ENCODE assay signal across 7 mouse cellular contexts in the genomic region with DNA sequence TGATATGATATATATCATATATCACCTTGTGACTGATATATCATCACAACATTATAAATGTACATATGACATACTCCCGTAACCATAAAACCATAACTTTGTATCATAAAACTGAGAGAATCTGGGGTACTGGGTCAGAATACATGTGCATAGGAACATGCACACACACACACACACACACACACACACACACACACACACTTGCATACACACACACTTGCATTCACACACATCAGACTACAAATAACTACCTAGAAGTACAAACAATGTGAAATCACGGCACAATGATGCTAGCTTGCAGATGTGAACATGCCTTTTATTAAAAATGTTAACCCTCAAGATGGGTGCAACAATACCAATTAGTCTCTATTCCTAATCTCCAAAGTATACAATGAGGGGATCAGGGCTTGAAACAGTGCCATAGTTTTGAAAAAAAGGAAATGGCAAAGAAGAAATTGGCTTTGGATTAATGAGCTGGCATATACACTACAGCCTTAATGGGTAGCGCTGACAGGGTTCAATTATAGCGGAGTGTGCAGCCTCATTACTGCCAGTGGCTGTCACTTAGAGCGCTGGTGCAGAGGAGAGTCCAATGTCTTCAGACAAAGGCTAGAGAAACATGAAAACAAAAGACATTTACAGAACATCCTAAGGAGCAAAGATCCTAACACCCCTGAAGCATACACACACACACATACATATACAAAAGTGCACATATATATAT.
DNase-seq lines count a peak whose midpoint lies in the region; ATAC-seq lines count a peak whose summit lies in the region.
"Not testable (repeated sequence)": the region's sequence is repeated elsewhere in the genome, so short reads cannot be mapped to it uniquely, and the experiment has no call there.

No protein-coding gene starts in this region.

- H3K27me3 ChIP-seq in forebrain, embryonic 11.5 days (ENCODE audit: control insufficient read depth, insufficient read depth, low read length); forebrain, embryonic 15.5 days; hindbrain, embryonic 12.5 days; hindbrain, embryonic 16.5 days (replicated peaks; ENCODE audit: control insufficient read depth, insufficient read depth, low read length); midbrain, embryonic 14.5 days (ENCODE audit: control insufficient read depth, insufficient read depth, low read length); neural tube, embryonic 11.5 days (ENCODE audit: control insufficient read depth, insufficient read depth, low read length); neural tube, embryonic 15.5 days (replicated peaks): not testable (repeated sequence)

- H3K9me3 ChIP-seq in forebrain, embryonic 11.5 days (ENCODE audit: control insufficient read depth, low read length); forebrain, embryonic 15.5 days; hindbrain, embryonic 12.5 days (replicated peaks); hindbrain, embryonic 16.5 days (ENCODE audit: control insufficient read depth, low read length); midbrain, embryonic 14.5 days (ENCODE audit: control insufficient read depth, low read length); neural tube, embryonic 11.5 days (ENCODE audit: control insufficient read depth, low read length); neural tube, embryonic 15.5 days (replicated peaks): not testable (repeated sequence)

- WGBS in forebrain, embryonic 11.5 days: 49% methylated on average over 5 of the region's 5 CpGs
- 17% methylated on average over 5 of the region's 5 CpGs for WGBS in forebrain, embryonic 15.5 days
- WGBS in hindbrain, embryonic 12.5 days: 67% methylated on average over 5 of the region's 5 CpGs
- WGBS in hindbrain, embryonic 16.5 days: 43% methylated on average over 5 of the region's 5 CpGs
- WGBS in midbrain, embryonic 14.5 days: 57% methylated on average over 5 of the region's 5 CpGs
- WGBS in neural tube, embryonic 11.5 days: 90% methylated on average over 5 of the region's 5 CpGs
- WGBS in neural tube, embryonic 15.5 days: 48% methylated on average over 5 of the region's 5 CpGs

- peak; percentile 97 for ATAC-seq in forebrain, embryonic 11.5 days (replicated peaks; ENCODE audit: low FRiP score)
- ATAC-seq in forebrain, embryonic 15.5 days (replicated peaks): peak; percentile 98
- peak; percentile 89 for ATAC-seq in hindbrain, embryonic 12.5 days (ENCODE audit: low FRiP score)
- peak; percentile 68 for ATAC-seq in hindbrain, embryonic 16.5 days
- ATAC-seq in midbrain, embryonic 14.5 days (ENCODE audit: low FRiP score, low TSS enrichment): peak; percentile 55; the same call in 1 of the 2 replicates
- 0 out of 2 replicates have a peak, but pooled peaks have one; percentile 35 for ATAC-seq in neural tube, embryonic 11.5 days (ENCODE audit: insufficient read depth, low FRiP score, low TSS enrichment)
- peak; percentile 61; the same call in 1 of the 2 replicates for ATAC-seq in neural tube, embryonic 15.5 days (ENCODE audit: low FRiP score)

- not testable (repeated sequence) for H3K9ac ChIP-seq in forebrain, embryonic 11.5 days (ENCODE audit: low read length); forebrain, embryonic 15.5 days (replicated peaks); hindbrain, embryonic 12.5 days; hindbrain, embryonic 16.5 days (ENCODE audit: low read depth, low read length); midbrain, embryonic 14.5 days (replicated peaks; ENCODE audit: low read length); neural tube, embryonic 11.5 days (ENCODE audit: low read length); neural tube, embryonic 15.5 days (replicated peaks)

- not testable (repeated sequence) for H3K4me1 ChIP-seq in forebrain, embryonic 11.5 days (replicated peaks; ENCODE audit: control insufficient read depth, insufficient read depth, low read length); hindbrain, embryonic 12.5 days; hindbrain, embryonic 16.5 days (ENCODE audit: control insufficient read depth, insufficient read depth, low read depth, low read length); midbrain, embryonic 14.5 days (ENCODE audit: control insufficient read depth, insufficient read depth, low read length); neural tube, embryonic 11.5 days (ENCODE audit: control insufficient read depth, insufficient read depth, low read length); neural tube, embryonic 15.5 days
- peaks cover 30% of the 10 kb centered on the region for H3K4me1 ChIP-seq in forebrain, embryonic 15.5 days

- H3K27ac ChIP-seq in forebrain, embryonic 11.5 days (ENCODE audit: low read depth, low read length); neural tube, embryonic 11.5 days (ENCODE audit: low read depth, low read length); neural tube, embryonic 15.5 days (replicated peaks): not testable (repeated sequence)
- peak overlapping the region; percentile 67 for H3K27ac ChIP-seq in forebrain, embryonic 15.5 days (replicated peaks)
- peak overlapping the region; percentile 60 for H3K27ac ChIP-seq in hindbrain, embryonic 12.5 days
- peak overlapping the region; percentile 34; the same call in 1 of the 2 replicates for H3K27ac ChIP-seq in hindbrain, embryonic 16.5 days (ENCODE audit: low read depth, low read length)
- peak overlapping the region; percentile 16; the same call in 1 of the 2 replicates for H3K27ac ChIP-seq in midbrain, embryonic 14.5 days (replicated peaks; ENCODE audit: low read depth, low read length)

- not testable (repeated sequence) for H3K4me3 ChIP-seq in forebrain, embryonic 11.5 days (ENCODE audit: low read depth, low read length); forebrain, embryonic 15.5 days; hindbrain, embryonic 12.5 days; hindbrain, embryonic 16.5 days (ENCODE audit: low read length); midbrain, embryonic 14.5 days (replicated peaks; ENCODE audit: low read depth, low read length); neural tube, embryonic 11.5 days (ENCODE audit: low read depth, low read length); neural tube, embryonic 15.5 days (replicated peaks)

- peak; percentile 56 for DNase-seq in forebrain, embryonic 11.5 days (ENCODE audit: low spot score)
- peak; percentile 49 for DNase-seq in midbrain, embryonic 14.5 days
- not testable (repeated sequence) for DNase-seq in neural tube, embryonic 11.5 days (ENCODE audit: low spot score)

- not testable (repeated sequence) for H3K36me3 ChIP-seq in forebrain, embryonic 11.5 days (ENCODE audit: control insufficient read depth, insufficient read depth, low read length); forebrain, embryonic 15.5 days; hindbrain, embryonic 12.5 days; hindbrain, embryonic 16.5 days (ENCODE audit: control insufficient read depth, insufficient read depth, low read length); midbrain, embryonic 14.5 days (ENCODE audit: control insufficient read depth, insufficient read depth, low read length); neural tube, embryonic 11.5 days (ENCODE audit: control insufficient read depth, insufficient read depth, low read length); neural tube, embryonic 15.5 days

- not testable (repeated sequence) for H3K4me2 ChIP-seq in forebrain, embryonic 11.5 days (ENCODE audit: low read depth, low read length, severe bottlenecking); forebrain, embryonic 15.5 days (replicated peaks); hindbrain, embryonic 12.5 days (replicated peaks); hindbrain, embryonic 16.5 days (ENCODE audit: low read length); midbrain, embryonic 14.5 days (ENCODE audit: low read length); neural tube, embryonic 11.5 days (ENCODE audit: low read depth); neural tube, embryonic 15.5 days

Comparison
In these comparisons a context has a peak if more than half of its experiments do, and no peak if none do; other contexts are left out.
1. ATAC-seq: peak in every context shown above with its lines; median percentile 98 in forebrain, embryonic 15.5 days; 97 in forebrain, embryonic 11.5 days; 89 in hindbrain, embryonic 12.5 days; 68 in hindbrain, embryonic 16.5 days; 61 in neural tube, embryonic 15.5 days; 55 in midbrain, embryonic 14.5 days; 35 in neural tube, embryonic 11.5 days.